Mouse (Mus musculus) small intestine, adult 2 months (tissue): ENCODE measurements at regions not wholly inside any gene's neighbourhood (a gene's known extent, or its start where the extent isn't known, plus 50 kb on each side); places are given as distances from the start of the nearest gene placed in this dataset.

Experiments
- H3K27ac ChIP-seq: fragments of 200-500 bp; 2 replicates; pipeline ENCODE4 v1.5.1; 2012; ENCODE audit warnings: low read depth, low read length, control low read depth, inconsistent platforms; ENCODE audit not compliant: insufficient read depth
- H3K27me3 ChIP-seq: fragments of 200-500 bp; 2 replicates; pipeline ENCODE4 v1.6.1; 2012; ENCODE audit warnings: mild to moderate bottlenecking, moderate library complexity, low read length, inconsistent platforms; ENCODE audit not compliant: control insufficient read depth, insufficient read depth
- H3K36me3 ChIP-seq: fragments of 200-500 bp; 2 replicates; pipeline ENCODE4 v1.6.1; 2012; ENCODE audit warnings: mild to moderate bottlenecking, low read length, control low read depth, inconsistent platforms; ENCODE audit not compliant: control insufficient read depth, insufficient read depth
- H3K4me1 ChIP-seq: fragments of 200-500 bp; 2 replicates; pipeline ENCODE4 v1.6.1; 2012; ENCODE audit warnings: low read length, inconsistent platforms, mixed read lengths; ENCODE audit not compliant: control insufficient read depth, insufficient read depth, insufficient read length
- H3K4me3 ChIP-seq: fragments of 200-500 bp; 2 replicates; pipeline ENCODE4 v1.5.1; 2012; ENCODE audit warnings: low read depth, mild to moderate bottlenecking, control low read depth, inconsistent platforms, low read length, moderate library complexity
- CTCF ChIP-seq: fragments of 200-500 bp; IDR thresholded peaks from 2 replicates; pipeline ENCODE4 v1.5.1; 2012; ENCODE audit warnings: low read depth, mild to moderate bottlenecking, control low read depth, inconsistent platforms, low read length, moderate library complexity, mixed read lengths; ENCODE audit not compliant: insufficient replicate concordance, insufficient read length; ENCODE audit errors: extremely low read depth
- POLR2A ChIP-seq: fragments of 200-500 bp; IDR thresholded peaks from 2 replicates; pipeline ENCODE4 v1.6.1; 2012; ENCODE audit warnings: low read depth, mild to moderate bottlenecking, control low read depth, inconsistent platforms, low read length, moderate library complexity
- WGBS: fragments of 180-500 bp; shearing (Covaris S2); methylation state at CpG from one replicate; pipeline ENCODE4 v1.1.7; 2018; 5-methylcytosine and 5-hydroxymethylcytosine counted together

DNA sequence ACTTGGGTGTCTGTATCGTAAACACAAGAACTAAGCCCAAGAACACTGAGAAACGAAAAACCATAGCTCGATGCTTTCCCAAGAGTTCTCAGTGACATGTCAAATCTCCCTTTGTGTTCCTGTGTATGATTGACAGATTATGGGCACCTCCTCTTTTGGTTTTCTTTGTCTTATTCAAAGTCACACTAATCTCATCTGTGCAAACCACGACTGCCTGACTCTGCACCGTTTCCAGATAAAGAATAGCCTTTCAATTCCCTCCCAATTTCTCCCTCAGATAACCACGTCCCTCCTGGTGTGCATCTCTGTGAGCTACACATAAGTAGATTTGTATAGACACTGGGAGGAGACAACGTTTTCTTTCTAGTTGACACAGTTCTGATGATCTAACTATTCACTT lies 731.7 kb upstream of the Sox9 start:
- H3K4me1 ChIP-seq = no peaks in the 10 kb centered on the region
- no peak overlapping the region for H3K27ac ChIP-seq
- TF ChIP-seq POLR2A = no peak
- TF ChIP-seq CTCF = no peak
- no peaks in the 10 kb centered on the region for H3K27me3 ChIP-seq
- 48% methylated on average over 7 of the region's 7 CpGs for WGBS
- no peaks in the 10 kb centered on the region for H3K36me3 ChIP-seq
- H3K4me3 ChIP-seq = no peak overlapping the region

DNA sequence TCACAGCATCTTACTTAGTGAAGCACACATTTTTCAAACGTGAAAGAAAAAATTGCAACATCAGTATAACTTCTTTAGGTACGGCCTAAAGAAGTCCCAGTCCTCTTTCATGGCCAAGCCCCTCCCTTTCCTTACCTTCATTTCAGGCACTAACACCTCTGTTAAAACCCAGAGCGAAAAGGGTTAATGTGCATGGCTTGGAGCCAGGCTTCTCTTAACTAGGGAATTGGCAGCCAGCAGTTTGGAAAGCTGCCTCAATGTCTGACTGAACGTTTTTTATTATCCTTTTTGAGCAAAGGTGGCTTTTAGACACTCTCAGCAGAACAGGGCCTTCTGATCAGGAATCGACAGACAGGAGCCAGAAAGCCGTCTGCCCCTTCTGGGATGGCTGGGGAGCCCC lies 726.4 kb upstream of the Sox9 start:
- no peak overlapping the region for H3K4me3 ChIP-seq
- H3K27ac ChIP-seq = no peak overlapping the region
- WGBS = 16% methylated on average over 6 of the region's 6 CpGs
- no peaks in the 10 kb centered on the region for H3K27me3 ChIP-seq
- H3K36me3 ChIP-seq = no peaks in the 10 kb centered on the region
- TF ChIP-seq POLR2A (no peak), CTCF (no peak)
- H3K4me1 ChIP-seq = peaks cover 4% of the 10 kb centered on the region; the same call in 1 of the 2 replicates

DNA sequence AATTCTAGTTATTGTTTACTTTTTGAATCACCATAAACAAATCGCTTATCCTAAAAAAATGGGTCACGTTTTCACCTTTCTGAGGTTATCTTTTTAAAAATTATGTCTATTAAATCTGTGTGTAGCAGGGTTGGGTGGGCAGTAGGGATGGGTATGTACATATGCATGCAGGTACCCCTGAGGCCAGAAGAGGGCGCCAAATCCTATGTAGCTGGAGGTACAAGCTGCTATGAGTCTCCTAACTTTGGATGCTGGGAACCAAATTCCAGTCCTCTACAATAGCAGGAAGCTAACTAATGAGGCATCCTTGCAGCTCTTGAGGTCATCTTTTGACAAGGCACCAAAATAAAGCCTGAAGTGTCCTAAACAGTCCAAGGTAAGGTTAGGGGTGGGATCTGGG lies 714.8 kb upstream of the Sox9 start:
- H3K36me3 ChIP-seq = no peaks in the 10 kb centered on the region
- H3K27ac ChIP-seq = no peak overlapping the region
- H3K4me3 ChIP-seq = no peak overlapping the region
- TF ChIP-seq POLR2A (no peak), CTCF (peak; percentile 28; the same call in 1 of the 2 replicates)
- no peaks in the 10 kb centered on the region for H3K27me3 ChIP-seq
- 69% methylated on average over 3 of the region's 3 CpGs for WGBS
- no peaks in the 10 kb centered on the region for H3K4me1 ChIP-seq

- no peaks in the 10 kb centered on the region for H3K36me3 ChIP-seq
- no peaks in the 10 kb centered on the region for H3K4me1 ChIP-seq
- no peaks in the 10 kb centered on the region for H3K27me3 ChIP-seq
- H3K27ac ChIP-seq = no peak overlapping the region
- TF ChIP-seq CTCF (no peak), POLR2A (no peak)
- 81% methylated on average over 4 of the region's 4 CpGs for WGBS
- no peak overlapping the region for H3K4me3 ChIP-seq
These were observed 713.2 kb upstream of the Sox9 start for GRCm38 (mm10) chr11:112068821-112069220.

DNA sequence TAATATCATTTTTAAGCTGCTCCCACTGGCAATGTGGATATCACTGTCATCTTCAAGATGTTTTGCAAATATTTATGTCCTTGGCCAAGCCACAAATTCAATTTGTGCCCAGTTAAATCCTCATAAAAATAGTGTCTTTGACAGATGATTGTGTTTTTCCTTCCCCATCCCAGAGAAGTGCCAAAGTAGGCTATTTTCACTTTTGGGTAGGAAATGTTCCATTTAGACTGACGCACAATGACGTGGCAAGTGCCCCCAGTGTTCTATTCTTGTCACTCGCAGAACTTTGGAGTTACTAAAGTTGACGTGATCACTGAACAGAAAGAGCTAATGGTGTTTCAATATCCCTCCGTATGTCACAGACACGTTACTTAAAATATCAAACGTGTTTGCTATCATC lies 710.5 kb upstream of the Sox9 start:
- Histone ChIP-seq H3K36me3 (no peaks in the 10 kb centered on the region), H3K27ac (no peak overlapping the region), H3K27me3 (no peaks in the 10 kb centered on the region), H3K4me3 (no peak overlapping the region), H3K4me1 (no peaks in the 10 kb centered on the region)
- 84% methylated on average over 7 of the region's 7 CpGs for WGBS
- no peak for TF ChIP-seq CTCF
- TF ChIP-seq POLR2A = no peak

GRCm38 (mm10) chr11:112081386-112081785 lies 700.6 kb upstream of the Sox9 start:
- no peak for TF ChIP-seq POLR2A
- TF ChIP-seq CTCF = no peak
- Histone ChIP-seq H3K4me1 (no peaks in the 10 kb centered on the region), H3K27ac (no peak overlapping the region), H3K36me3 (no peaks in the 10 kb centered on the region), H3K4me3 (no peak overlapping the region), H3K27me3 (no peaks in the 10 kb centered on the region)
- WGBS = 30% methylated on average over 4 of the region's 4 CpGs

DNA sequence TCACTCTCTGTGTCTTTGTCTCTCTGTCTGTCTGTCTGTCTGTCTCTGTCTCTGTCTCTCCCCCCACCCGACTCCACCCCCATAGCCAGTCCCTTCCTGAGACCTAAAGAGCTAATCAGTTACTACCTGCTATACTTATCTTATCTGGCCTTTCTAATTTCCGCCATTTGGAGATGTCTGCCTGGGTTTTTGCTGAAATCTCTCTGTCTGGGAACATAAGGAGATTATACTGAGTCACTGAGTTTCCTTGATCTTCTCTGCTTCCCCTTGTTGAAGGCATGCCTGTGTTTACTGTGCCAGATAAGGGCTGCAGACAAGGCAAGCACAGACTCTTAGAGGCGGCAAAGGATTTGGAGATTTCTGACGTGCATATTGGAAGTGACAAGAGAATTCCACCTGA lies 699.0 kb upstream of the Sox9 start:
- no peak overlapping the region for H3K27ac ChIP-seq

GRCm38 (mm10) chr11:112092168-112092567 lies 689.9 kb upstream of the Sox9 start:
- TF ChIP-seq POLR2A (no peak), CTCF (no peak)
- 82% methylated on average over 8 of the region's 8 CpGs for whole genome bisulfite sequencing
- no peaks in the 10 kb centered on the region for H3K4me1 ChIP-seq

More for the DNA sequence above, 699.0 kb upstream of the Sox9 start:
- WGBS = 13% methylated on average over 4 of the region's 4 CpGs
- Histone ChIP-seq H3K27me3 (no peaks in the 10 kb centered on the region), H3K4me1 (no peaks in the 10 kb centered on the region), H3K36me3 (no peaks in the 10 kb centered on the region), H3K4me3 (no peak overlapping the region)
- no peak for TF ChIP-seq POLR2A
- TF ChIP-seq CTCF = no peak

More at GRCm38 (mm10) chr11:112092168-112092567, 689.9 kb upstream of the Sox9 start:
- Histone ChIP-seq H3K27me3 (no peaks in the 10 kb centered on the region), H3K4me3 (no peak overlapping the region), H3K36me3 (no peaks in the 10 kb centered on the region), H3K27ac (no peak overlapping the region)
